ENCODE assay signal across 8 mouse cellular contexts in genomic region chr13:75706457-75706856, GRCm38 (mm10). TPM values are rescaled to one million over a fixed set of nuclear protein-coding genes. Genes with fewer than 3 reads are reported as not detected.
DNase-seq lines count a peak whose midpoint lies in the region; ATAC-seq and TF ChIP-seq lines count a peak whose summit lies in the region.

TSS of gene Ell2 (plus strand) at chr13:75706757.

- intact Hi-C loops in heart, adult 2 months (cut with DNase I): loop anchor here (5.0 to 10.0 kb wide), 4 partner anchors 91 to 398 kb away; partner anchors contain the start of gene Rhobtb3

- peaks cover 2% of the 10 kb centered on the region; the same call in 1 of the 2 replicates for H3K4me1 ChIP-seq in heart, adult 2 months (ENCODE audit: control insufficient read depth, insufficient read depth, low read length)
- H3K4me1 ChIP-seq in intestine, embryonic 15.5 days (replicated peaks): peaks cover 12% of the 10 kb centered on the region; the same call in 1 of the 2 replicates
- H3K4me1 ChIP-seq in midbrain, embryonic 14.5 days (ENCODE audit: control insufficient read depth, insufficient read depth, low read length): peaks cover 6% of the 10 kb centered on the region; the same call in 1 of the 2 replicates

- H3K79me2 ChIP-seq in heart, adult 2 months (replicated peaks; ENCODE audit: control insufficient read depth, insufficient read depth, low read length): no peaks in the 10 kb centered on the region

- H3K36me3 ChIP-seq in heart, adult 2 months (ENCODE audit: control insufficient read depth, insufficient read depth, low read length): no peaks in the 10 kb centered on the region
- H3K36me3 ChIP-seq in intestine, embryonic 15.5 days: no peaks in the 10 kb centered on the region
- no peaks in the 10 kb centered on the region for H3K36me3 ChIP-seq in midbrain, embryonic 14.5 days (ENCODE audit: control insufficient read depth, insufficient read depth, low read length)

- DNase-seq in heart, adult 2 months: no peak
- no peak for DNase-seq in heart, adult 11 months
- no peak for DNase-seq in adrenal gland, adult 2 months
- no peak for DNase-seq in gastrocnemius, adult 18-20 months (ENCODE audit: low spot score)
- no peak for DNase-seq in midbrain, embryonic 14.5 days
- no peak for DNase-seq in cerebellum, adult 11 months
- no peak for DNase-seq in testis, postnatal 10 days (ENCODE audit: low spot score)

- H3K4me3 ChIP-seq in heart, adult 2 months: peak within 1 kb of the TSS; percentile 79
- peak within 1 kb of the TSS; percentile 83 for H3K4me3 ChIP-seq in intestine, embryonic 15.5 days (replicated peaks)
- H3K4me3 ChIP-seq in midbrain, embryonic 14.5 days (replicated peaks; ENCODE audit: low read depth, low read length): peak within 1 kb of the TSS; percentile 68

- 98% methylated on average over 1 of the region's 1 CpGs for WGBS in heart, adult 2 months
- 94% methylated on average over 1 of the region's 1 CpGs for WGBS in intestine, embryonic 15.5 days
- 98% methylated on average over 1 of the region's 1 CpGs for WGBS in midbrain, embryonic 14.5 days

- H3K27me3 ChIP-seq in heart, adult 2 months (ENCODE audit: control insufficient read depth, insufficient read depth, low read length): no peaks in the 10 kb centered on the region
- no peaks in the 10 kb centered on the region for H3K27me3 ChIP-seq in intestine, embryonic 15.5 days (replicated peaks)
- peaks cover 7% of the 10 kb centered on the region; the same call in 1 of the 2 replicates for H3K27me3 ChIP-seq in midbrain, embryonic 14.5 days (ENCODE audit: control insufficient read depth, insufficient read depth, low read length)

- peak within 1 kb of the TSS; percentile 85 for H3K4me2 ChIP-seq in intestine, embryonic 15.5 days (replicated peaks)
- peak within 1 kb of the TSS; percentile 84 for H3K4me2 ChIP-seq in midbrain, embryonic 14.5 days (ENCODE audit: low read length)

- TF ChIP-seq EP300 in heart, adult 2 months (IDR thresholded peaks at IDR 0.05; ENCODE audit: insufficient read depth, low read depth, low read length): no peak

- no peak for ATAC-seq in intestine, embryonic 15.5 days
- no peak for ATAC-seq in midbrain, embryonic 14.5 days (ENCODE audit: low FRiP score, low TSS enrichment)

- H3K9ac ChIP-seq in heart, adult 2 months (ENCODE audit: low read depth, low read length): peak within 1 kb of the TSS; percentile 82
- peak within 1 kb of the TSS; percentile 74 for H3K9ac ChIP-seq in intestine, embryonic 15.5 days
- peak within 1 kb of the TSS; percentile 57 for H3K9ac ChIP-seq in midbrain, embryonic 14.5 days (replicated peaks; ENCODE audit: low read length)

- no peak for TF ChIP-seq POLR2A in heart, adult 2 months (IDR thresholded peaks at IDR 0.05; ENCODE audit: insufficient read depth, low read depth, low read length)

- no peak for TF ChIP-seq CTCF in heart, adult 2 months (IDR thresholded peaks at IDR 0.05)

- H3K27ac ChIP-seq in heart, adult 2 months: peak within 1 kb of the TSS; percentile 86
- H3K27ac ChIP-seq in intestine, embryonic 15.5 days: peak within 1 kb of the TSS; percentile 58
- 0 out of 2 replicates have a peak within 1 kb of the TSS, but pooled peaks have one; percentile 45 for H3K27ac ChIP-seq in midbrain, embryonic 14.5 days (replicated peaks; ENCODE audit: low read depth, low read length)

- H3K9me3 ChIP-seq in intestine, embryonic 15.5 days: no peaks in the 10 kb centered on the region
- H3K9me3 ChIP-seq in midbrain, embryonic 14.5 days (ENCODE audit: control insufficient read depth, low read length): no peaks in the 10 kb centered on the region

RNA-seq across cellular contexts. Expression of gene Ell2, which starts in this region (rescaled TPM):
- 10 to 100 TPM; 26.0 to 30.0 TPM for total RNA-seq in heart, adult 2 months (2021)
- 3.4 and 5.1 TPM in 2 replicates for polyA plus RNA-seq in heart, adult 2 months (2012; rRNA removed)
- 100 to 1,000 TPM in 1 of 2 experiments, 10 to 100 TPM in 1; 49.6 to 165 TPM for total RNA-seq in adrenal gland, adult 2 months (2021)
- polyA plus RNA-seq in adrenal gland, adult 2 months (2012; rRNA removed): 1.8 and 2.2 TPM in 2 replicates
- total RNA-seq in gastrocnemius, adult 18-20 months (2021): 10 to 100 TPM; 43.5 to 57.4 TPM
- 5.7 and 6.3 TPM in 2 replicates for polyA plus RNA-seq in intestine, embryonic 15.5 days (2015; fragmentation: Nextera tagmentation; extraction: Ambion mirVana)
- polyA plus RNA-seq in midbrain, embryonic 14.5 days (2014; fragmentation: Nextera tagmentation; extraction: Ambion mirVana): 1.1 TPM in 2 replicates
